Comparison of ENCODE assay signal across 43 mouse cellular contexts in the genomic region with DNA sequence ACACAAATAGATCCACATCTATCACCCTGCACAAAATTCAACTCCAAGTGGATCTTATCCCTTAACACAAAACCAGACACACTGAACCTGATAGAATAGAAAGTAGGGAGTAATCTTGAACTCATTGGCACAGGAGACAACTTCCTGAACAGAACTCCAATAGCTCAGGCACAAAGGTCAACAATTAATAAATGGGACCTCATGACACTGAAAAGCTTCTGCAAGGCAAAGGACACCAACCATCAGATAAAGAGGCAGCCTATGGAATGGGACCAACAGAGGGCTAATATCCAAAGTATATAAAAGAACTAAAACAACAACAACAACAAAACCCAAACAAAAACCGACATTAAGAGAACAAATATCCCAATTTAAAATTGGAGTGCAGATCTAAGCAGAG. TPM values are rescaled to one million over a fixed set of nuclear protein-coding genes. Genes with fewer than 3 reads are reported as not detected.
"Had no signal": no experiment of that assay in that cellular context is flagged by ENCODE, and none has a peak within 500 bp of the region (broad histone marks: within the 10 kb centered on the region; RNA-seq: fewer than 3 reads in every experiment).

No protein-coding gene starts in this region.

- H3K9me3 ChIP-seq: limb, embryonic 15.5 days; liver, embryonic 12.5 days; liver, embryonic 13.5 days; liver, embryonic 15.5 days; lung, embryonic 15.5 days; midbrain, embryonic 12.5 days had no signal

- DNase-seq: left cerebral cortex, postnatal 4 days; liver; liver, embryonic 13.5 days; lung, adult 18-20 months; lung, adult 2 months; lung, embryonic 14.5 days; lung, postnatal 10 days; lung, postnatal 14 days; lung, postnatal 36 days; lung, postnatal 4 days; midbrain, embryonic 14.5 days had no signal

- H3K4me1 ChIP-seq: limb, embryonic 10.5 days; limb, embryonic 12.5 days; limb, embryonic 13.5 days; limb, embryonic 15.5 days; liver, embryonic 12.5 days; liver, embryonic 13.5 days; liver, embryonic 15.5 days; lung, embryonic 15.5 days; midbrain, embryonic 10.5 days; midbrain, embryonic 12.5 days; midbrain, embryonic 13.5 days; midbrain, embryonic 15.5 days; neural tube, embryonic 12.5 days had no signal

- H3K4me3 ChIP-seq: limb, embryonic 10.5 days; limb, embryonic 12.5 days; limb, embryonic 13.5 days; limb, embryonic 15.5 days; liver, embryonic 12.5 days; liver, embryonic 13.5 days; liver, embryonic 15.5 days; lung, embryonic 15.5 days; megakaryocyte, embryonic 14.5 days; midbrain, embryonic 10.5 days; midbrain, embryonic 12.5 days; midbrain, embryonic 13.5 days; midbrain, embryonic 15.5 days; myocyte; neural tube, embryonic 12.5 days had no signal

- H3K9ac ChIP-seq: limb, embryonic 12.5 days; limb, embryonic 13.5 days; limb, embryonic 15.5 days; liver, embryonic 12.5 days; liver, embryonic 13.5 days; liver, embryonic 14.5 days; liver, embryonic 15.5 days; lung, embryonic 14.5 days; lung, embryonic 15.5 days; midbrain, embryonic 12.5 days; midbrain, embryonic 13.5 days; midbrain, embryonic 15.5 days; neural tube, embryonic 12.5 days had no signal

- H3K27ac ChIP-seq: limb, embryonic 10.5 days; limb, embryonic 12.5 days; limb, embryonic 13.5 days; limb, embryonic 15.5 days; liver, embryonic 12.5 days; liver, embryonic 13.5 days; liver, embryonic 14.5 days; liver, embryonic 15.5 days; lung, embryonic 15.5 days; macrophage; midbrain, embryonic 10.5 days; midbrain, embryonic 12.5 days; midbrain, embryonic 13.5 days; midbrain, embryonic 15.5 days; neural tube, embryonic 12.5 days had no signal

- H3K36me3 ChIP-seq: limb, embryonic 10.5 days; limb, embryonic 12.5 days; limb, embryonic 13.5 days; limb, embryonic 15.5 days; liver, embryonic 12.5 days; liver, embryonic 13.5 days; liver, embryonic 15.5 days; lung, embryonic 15.5 days; midbrain, embryonic 10.5 days; midbrain, embryonic 12.5 days; midbrain, embryonic 13.5 days; midbrain, embryonic 15.5 days; neural tube, embryonic 12.5 days had no signal

- H3K4me2 ChIP-seq: limb, embryonic 12.5 days; limb, embryonic 13.5 days; limb, embryonic 15.5 days; liver, embryonic 11.5 days; liver, embryonic 12.5 days; liver, embryonic 13.5 days; liver, embryonic 15.5 days; lung, embryonic 14.5 days; lung, embryonic 15.5 days; midbrain, embryonic 11.5 days; midbrain, embryonic 12.5 days; midbrain, embryonic 13.5 days; midbrain, embryonic 15.5 days; neural tube, embryonic 12.5 days had no signal

- H3K27me3 ChIP-seq: limb, embryonic 12.5 days; limb, embryonic 13.5 days; limb, embryonic 15.5 days; liver, embryonic 13.5 days; liver, embryonic 15.5 days; lung, embryonic 15.5 days; midbrain, embryonic 12.5 days; midbrain, embryonic 13.5 days; midbrain, embryonic 15.5 days; neural tube, embryonic 12.5 days had no signal

- ATAC-seq: liver, embryonic 12.5 days; lung, postnatal 0 days; midbrain, embryonic 13.5 days; midbrain, embryonic 15.5 days; midbrain, embryonic 16.5 days had no signal

RNA-seq across cellular contexts. Expression of a gene that starts 39.7 kb away (rescaled TPM):
- total RNA-seq: left cerebral cortex, adult 8-10 months; left cerebral cortex, postnatal 10 days; left cerebral cortex, postnatal 14 days; left cerebral cortex, postnatal 25 days; left cerebral cortex, postnatal 36 days; left cerebral cortex, postnatal 4 days; megakaryocyte progenitor cell, adult 5-6 weeks; megakaryocyte, adult 5-6 weeks; megakaryocyte-erythroid progenitor cell, adult 5-6 weeks; midbrain, postnatal 0 days; monocyte, adult 5-6 weeks had no signal
- polyA plus RNA-seq: limb, embryonic 10.5 days; limb, embryonic 11.5 days; limb, embryonic 12.5 days; limb, embryonic 13.5 days; liver, embryonic 13.5 days; macrophage; midbrain, embryonic 10.5 days; midbrain, embryonic 11.5 days; midbrain, embryonic 12.5 days; midbrain, embryonic 13.5 days; midbrain, embryonic 14.5 days; midbrain, embryonic 15.5 days; midbrain, embryonic 16.5 days; midbrain, postnatal 0 days; neural tube, embryonic 11.5 days; neural tube, embryonic 12.5 days had no signal

RNA-seq across cellular contexts. Expression of a gene that starts 50.0 kb away (rescaled TPM):
- total RNA-seq: megakaryocyte-erythroid progenitor cell, adult 5-6 weeks had no signal
